Mouse (Mus musculus) adrenal gland, adult 18-20 months (tissue): Measurements from ENCODE around the gene Ephx4. TPM values are rescaled to one million over a fixed set of nuclear protein-coding genes. Genes with fewer than 3 reads are reported as not detected.

Experiments
- DNase-seq, 2 experiments: peaks; one replicate each; pipeline ENCODE4 v3.0.0; 2021 to 2022; ENCODE audit warnings: low spot score in 2 of 2
- total RNA-seq, 2 experiments: library from RNA; stranded (reverse); gene quantifications; 1 replicate in 1 of 2; 2 replicates in 1 of 2; pipeline ENCODE4 v1.2.3; 2021

Gene Ephx4
- total RNA-seq, 2 experiments from 2014 or later, result 1.0 to 1.2 TPM

GRCm38 (mm10) chr5:107431249-107431648 lies 28.7 kb downstream of the Ephx4 start, which contains the start of gene Lpcat2b:
TSS of gene Lpcat2b (plus strand) at chr5:107431549.
- DNase-seq, result no peak

- DNase-seq, result no peak
These were observed 31.5 kb downstream of the Ephx4 start for GRCm38 (mm10) chr5:107434001-107434400.

GRCm38 (mm10) chr5:107436185-107436584 lies 33.6 kb downstream of the Ephx4 start:
- no peak for DNase-seq

GRCm38 (mm10) chr5:107436587-107437209 lies 34.2 kb downstream of the Ephx4 start:
- no peak for DNase-seq

GRCm38 (mm10) chr5:107437464-107438281 lies 35.1 kb downstream of the Ephx4 start, which contains the start of gene Btbd8:
TSS of gene Btbd8 (plus strand) at chr5:107437997.
- DNase-seq, result peak; percentile 93

GRCm38 (mm10) chr5:107438353-107438752 lies 35.8 kb downstream of the Ephx4 start:
- no peak for DNase-seq

- DNase-seq, result no peak
These were observed 39.3 kb downstream of the Ephx4 start for GRCm38 (mm10) chr5:107441881-107442280.

- no peak for DNase-seq
These were observed 41.7 kb downstream of the Ephx4 start for GRCm38 (mm10) chr5:107444251-107444650.

GRCm38 (mm10) chr5:107447977-107448376 lies 45.4 kb downstream of the Ephx4 start:
- no peak for DNase-seq

GRCm38 (mm10) chr5:107448784-107449183 lies 46.2 kb downstream of the Ephx4 start:
- DNase-seq, result no peak

GRCm38 (mm10) chr5:107449620-107450019 lies 47.1 kb downstream of the Ephx4 start:
- no peak for DNase-seq

- DNase-seq, result no peak
These were observed 47.8 kb downstream of the Ephx4 start for GRCm38 (mm10) chr5:107450299-107450698.

- no peak for DNase-seq
These were observed 59.9 kb downstream of the Ephx4 start for GRCm38 (mm10) chr5:107462147-107463076.

- DNase-seq, result no peak
These were observed 64.0 kb downstream of the Ephx4 start for GRCm38 (mm10) chr5:107466501-107466900.

- no peak for DNase-seq
These were observed 64.6 kb downstream of the Ephx4 start for GRCm38 (mm10) chr5:107467098-107467497.

GRCm38 (mm10) chr5:107470600-107471329 lies 68.2 kb downstream of the Ephx4 start:
- no peak for DNase-seq
